Mouse (Mus musculus): ENCODE measurements at regions not wholly inside any gene's neighbourhood (a gene's known extent, or its start where the extent isn't known, plus 50 kb on each side); places are given as distances from the start of the nearest gene placed in this dataset.

DNA sequence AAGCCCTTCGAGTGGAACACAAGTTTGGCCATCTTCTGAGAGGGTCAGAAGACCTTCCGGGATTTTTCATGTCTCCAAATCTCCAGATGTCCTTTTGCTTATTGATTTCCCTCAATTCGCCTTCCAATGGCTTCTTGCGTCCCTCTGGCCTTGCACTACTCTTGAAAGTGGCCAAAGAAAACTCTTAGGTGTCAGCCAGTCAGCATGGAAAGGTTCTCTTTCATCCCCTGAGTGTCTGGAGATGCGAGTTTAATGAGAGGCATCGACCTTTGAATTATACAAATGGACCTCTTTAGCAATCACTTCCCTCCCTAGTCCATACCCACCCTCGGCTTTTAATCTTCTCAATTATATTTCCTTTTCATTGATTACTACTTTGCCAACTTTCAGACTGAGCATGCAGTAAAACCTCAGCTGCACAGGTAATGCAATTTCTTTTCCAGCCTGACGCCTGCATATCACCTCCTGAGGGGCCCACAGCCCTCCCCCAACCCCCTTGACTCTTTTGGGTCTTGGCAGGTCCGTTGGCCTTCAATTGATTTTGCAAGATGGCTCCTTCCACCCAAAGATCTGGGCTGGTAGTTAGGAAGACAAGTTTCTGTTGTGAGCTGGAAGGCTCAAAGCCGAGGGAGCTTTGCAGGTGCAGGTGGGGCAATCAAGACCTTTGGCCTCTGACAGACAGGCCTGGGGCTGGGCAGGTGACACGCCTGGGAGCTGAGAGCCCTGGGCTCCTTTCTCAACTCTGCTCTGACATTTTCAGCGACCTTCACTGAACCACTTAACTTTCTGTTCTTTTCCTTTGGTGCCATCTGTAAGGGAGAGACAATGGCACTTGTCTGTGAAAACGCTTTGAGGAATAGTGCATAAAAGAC, 461.8 kb downstream of the Ccdc171 start:
- DNase-seq (ENCODE audit: low spot score in 2 of 2) = no peak

DNA sequence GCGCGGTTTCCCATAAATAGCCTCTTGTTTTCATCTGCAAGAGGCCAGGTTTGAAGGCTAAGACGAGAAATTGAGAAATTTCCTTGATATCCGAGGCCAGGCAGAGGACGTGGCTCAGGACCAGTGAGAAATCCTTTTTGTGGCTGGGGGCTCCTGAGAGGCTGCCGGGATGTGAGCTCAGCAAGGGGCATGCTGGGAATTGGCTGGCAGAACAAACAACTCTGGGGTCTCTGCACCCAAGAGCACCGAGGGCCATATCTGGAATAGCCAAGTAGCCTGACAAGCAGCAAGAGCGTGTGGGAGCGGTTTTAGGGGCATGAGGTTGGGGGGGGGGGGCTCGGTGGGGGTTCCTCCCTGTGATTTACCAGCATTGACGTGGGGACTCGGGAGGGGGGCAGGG, 462.5 kb downstream of the Ccdc171 start:
- DNase-seq (ENCODE audit: low spot score in 2 of 2) = no peak

DNA sequence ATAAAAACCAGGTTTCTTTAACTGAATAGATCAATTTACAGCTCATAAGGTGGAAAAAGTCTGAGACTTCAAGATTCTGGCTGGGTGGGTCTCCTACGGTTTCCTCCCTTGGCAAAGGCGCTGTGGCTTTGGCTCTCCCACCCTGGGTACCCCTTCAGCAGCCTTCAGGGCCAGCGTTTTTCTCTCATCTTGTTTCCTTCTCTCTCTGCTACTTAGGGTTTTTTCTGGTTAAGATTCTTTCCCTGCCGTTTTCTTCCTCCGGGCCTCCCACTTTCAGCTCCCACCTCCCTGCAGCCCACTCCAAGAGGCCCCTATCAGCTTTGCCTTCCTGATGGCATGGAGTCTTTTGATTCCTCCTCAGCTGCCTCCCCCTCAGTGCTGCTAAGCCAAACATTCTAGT, 463.0 kb downstream of the Ccdc171 start:
- no peak for DNase-seq (ENCODE audit: low spot score in 2 of 2)

DNA sequence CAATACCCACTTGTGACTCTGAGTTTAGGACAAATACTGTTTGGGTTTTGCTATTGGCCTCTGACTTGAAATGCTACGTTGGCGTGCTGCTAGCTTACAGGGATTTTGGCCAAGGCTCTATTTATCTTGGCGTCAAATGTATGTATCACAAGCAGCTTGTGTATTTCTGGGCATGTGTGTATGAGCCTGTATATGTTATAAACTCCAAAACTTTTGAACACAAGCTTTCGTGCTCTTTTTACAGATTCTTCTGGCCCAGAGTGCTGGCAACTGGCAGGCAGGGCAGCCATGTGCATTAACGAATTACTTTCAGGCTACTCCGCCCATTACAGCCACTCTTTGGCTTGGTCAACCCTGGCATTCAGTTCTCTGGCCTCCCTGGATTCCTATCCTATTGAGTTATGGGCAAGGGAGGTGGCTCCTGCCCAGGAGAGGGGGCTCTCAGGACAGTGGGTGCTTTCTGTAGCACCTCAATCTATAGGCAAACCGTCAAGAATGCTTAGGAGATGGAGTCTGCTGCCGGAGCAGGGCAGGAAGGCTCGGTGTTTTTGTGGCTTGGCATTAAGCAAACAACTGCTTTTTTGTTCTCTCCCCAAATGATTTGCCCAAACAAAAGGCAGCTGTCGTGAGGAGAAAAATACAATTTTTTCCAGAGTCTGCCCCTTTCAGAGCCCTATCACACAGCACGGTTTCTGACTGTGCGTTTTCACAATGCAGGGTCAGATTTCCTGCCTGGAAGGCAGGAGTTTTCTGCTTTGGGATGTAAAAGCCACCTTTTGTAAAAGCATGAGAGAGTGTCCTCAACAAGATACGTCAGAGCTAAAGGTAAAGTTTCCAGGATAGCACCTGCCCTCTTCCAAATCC, 465.0 kb downstream of the Ccdc171 start:
- no peak for DNase-seq (ENCODE audit: low spot score in 2 of 2)

DNA sequence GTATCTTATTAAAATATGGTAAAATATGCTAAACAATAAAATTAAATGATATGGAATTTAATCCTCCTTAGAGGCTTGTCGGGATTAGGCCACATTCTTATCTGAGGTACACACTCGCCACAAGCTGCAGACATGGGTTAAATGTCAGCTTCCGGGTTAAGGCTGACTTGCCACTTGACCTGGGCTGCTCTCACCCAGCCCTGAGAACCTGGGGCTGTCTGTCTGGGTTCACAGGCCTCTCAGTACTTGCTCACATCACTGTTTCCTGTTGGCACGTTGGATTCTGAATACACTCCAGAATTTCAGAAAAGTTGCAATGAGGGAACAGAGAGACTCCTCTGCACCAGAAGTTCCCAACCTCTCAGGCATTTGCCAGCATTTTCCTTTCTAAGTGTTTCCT, 465.9 kb downstream of the Ccdc171 start:
- DNase-seq (ENCODE audit: low spot score in 2 of 2) = no peak

DNA sequence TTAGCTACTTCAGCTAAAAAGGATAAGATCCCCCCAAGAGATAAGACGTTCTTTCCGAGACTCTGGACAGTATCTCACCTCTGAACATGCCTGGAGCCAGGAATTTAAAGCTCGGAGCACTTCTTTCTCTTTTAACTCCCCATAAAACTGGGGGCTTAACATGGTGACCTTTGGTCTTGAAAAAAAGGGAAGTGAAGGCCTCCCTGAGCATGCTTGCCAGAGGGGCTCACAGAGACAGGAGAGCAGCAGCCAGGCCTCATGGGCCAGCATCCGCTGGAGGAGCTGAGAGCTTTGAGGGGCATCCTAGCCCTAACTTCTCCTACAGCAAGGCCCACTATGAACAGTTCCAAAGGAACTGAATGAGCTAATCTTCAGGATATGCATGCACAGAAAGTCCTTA, 471.7 kb downstream of the Ccdc171 start:
- DNase-seq (ENCODE audit: low spot score in 2 of 2) = no peak

DNA sequence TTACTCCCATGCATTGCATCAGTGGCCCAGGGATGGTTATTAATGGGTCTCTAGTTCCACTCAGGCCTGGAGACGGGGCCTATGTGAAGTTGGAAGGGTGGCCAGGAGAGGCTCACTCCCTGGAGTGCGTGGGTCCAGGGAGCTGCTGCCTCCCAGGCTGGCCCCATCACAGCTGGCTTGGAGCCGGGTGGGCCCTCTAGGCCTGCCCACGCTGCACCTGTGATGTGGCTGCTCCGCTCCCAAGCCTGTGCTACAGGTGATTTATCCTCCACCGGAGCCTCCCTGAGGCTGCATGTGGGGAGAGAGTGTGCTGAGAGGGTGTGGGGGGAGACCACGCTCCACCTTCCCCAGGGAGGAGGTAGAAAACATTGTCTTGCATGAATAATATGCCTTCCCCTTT, 476.3 kb downstream of the Ccdc171 start:
- DNase-seq (ENCODE audit: low spot score in 2 of 2) = no peak

DNA sequence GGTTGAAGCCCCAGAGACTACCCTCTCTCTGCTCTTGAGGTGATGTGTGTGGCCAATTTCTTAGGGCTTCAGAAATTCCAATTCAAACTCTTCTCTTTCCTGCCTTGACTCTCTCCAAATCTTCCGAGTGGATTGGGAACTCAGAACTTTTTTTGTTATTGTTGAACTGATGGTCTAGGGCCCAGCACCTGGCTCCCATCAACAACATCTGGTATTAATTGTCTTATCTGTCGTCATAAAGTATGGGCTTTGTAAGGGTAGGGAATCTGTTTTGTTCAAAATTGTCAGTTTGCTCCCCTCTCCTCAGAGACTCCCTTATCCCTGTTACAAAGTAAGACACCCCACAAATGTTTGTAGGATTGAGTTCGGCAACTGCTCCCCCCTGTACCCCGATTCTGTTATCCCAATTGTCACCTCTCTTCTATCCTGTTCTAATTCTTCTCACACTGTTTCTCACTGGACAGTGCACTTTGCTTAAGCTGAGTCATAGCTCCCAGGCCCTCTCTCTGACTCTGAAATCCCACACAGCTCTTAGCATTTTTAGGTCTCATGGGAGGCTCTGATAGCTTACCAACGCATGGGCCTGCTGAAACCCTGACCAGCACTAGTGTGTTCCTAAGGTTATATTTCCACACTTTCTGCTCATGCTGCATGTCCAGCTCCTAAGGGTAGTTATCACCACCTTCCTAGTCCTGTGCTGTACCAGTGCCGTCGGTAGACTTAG, 478.9 kb downstream of the Ccdc171 start:
- DNase-seq (ENCODE audit: low spot score in 2 of 2) = no peak

DNA sequence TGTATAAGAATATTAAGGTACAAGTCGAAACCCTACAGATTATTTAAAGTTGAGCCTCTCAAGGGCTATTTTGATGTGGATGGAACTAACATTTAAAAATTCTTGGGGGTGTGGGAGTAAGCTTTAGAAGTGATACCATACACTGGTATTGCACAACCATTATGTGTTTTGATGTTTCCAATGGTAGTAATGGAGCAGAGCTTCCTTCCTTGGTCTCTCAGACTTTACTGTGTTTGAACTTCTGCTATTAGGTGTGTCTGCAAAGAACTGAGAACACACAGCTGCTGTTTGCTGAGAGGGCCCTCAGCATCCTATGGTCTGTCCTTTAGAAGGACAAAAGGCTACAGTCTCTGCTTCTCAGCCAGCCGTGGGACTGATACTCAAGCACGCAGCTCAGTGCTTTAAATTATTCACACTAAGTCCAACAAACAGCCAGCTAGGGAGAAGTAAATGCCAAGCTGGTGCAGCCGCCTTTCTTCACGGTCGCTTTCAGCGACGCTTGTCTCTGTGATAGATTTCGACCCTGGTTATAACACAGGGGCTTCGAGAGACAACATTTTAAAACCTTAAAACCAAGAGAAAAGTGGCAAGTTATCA, 479.5 kb downstream of the Ccdc171 start:
- no peak for DNase-seq (ENCODE audit: low spot score in 2 of 2)

DNA sequence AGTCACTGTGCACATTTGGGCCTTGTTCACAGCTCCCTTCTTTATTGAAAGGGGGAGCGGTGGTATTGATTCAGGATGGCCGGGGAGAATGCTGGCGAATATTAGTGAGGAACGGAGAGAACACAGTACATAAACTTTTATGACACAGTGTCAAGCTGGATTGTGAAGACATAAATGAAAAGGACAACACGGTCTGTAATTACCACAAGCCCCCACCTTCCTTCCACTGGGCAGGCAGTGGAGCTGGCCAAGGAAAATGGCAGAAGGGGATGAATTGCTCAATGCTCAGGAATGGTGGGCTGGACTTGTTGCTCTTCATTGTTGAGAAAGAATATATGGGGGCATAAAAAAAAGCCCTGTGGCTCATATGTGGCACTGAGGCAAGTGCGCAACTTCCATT, 486.6 kb downstream of the Ccdc171 start:
- DNase-seq (ENCODE audit: low spot score in 2 of 2) = no peak

DNA sequence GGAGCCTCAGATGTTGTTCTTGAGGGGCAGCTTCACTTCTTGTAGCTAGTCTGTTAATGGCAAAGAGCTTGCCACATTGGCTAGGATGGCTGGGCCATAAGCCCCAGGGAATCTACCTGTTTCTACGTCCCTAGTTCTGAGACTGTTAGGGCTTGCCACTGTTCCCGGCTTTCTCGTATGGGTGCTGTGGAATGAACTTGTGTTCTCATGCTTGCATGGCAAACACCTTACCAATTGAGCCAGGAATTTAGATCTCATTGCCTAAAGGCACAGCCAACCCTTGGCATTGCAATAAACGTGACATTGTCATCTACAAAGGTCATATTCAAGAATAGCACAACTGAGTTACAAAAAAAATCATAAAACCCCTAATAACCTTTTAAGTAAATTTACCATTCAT, 489.8 kb downstream of the Ccdc171 start:
- no peak for DNase-seq (ENCODE audit: low spot score in 2 of 2)

DNA sequence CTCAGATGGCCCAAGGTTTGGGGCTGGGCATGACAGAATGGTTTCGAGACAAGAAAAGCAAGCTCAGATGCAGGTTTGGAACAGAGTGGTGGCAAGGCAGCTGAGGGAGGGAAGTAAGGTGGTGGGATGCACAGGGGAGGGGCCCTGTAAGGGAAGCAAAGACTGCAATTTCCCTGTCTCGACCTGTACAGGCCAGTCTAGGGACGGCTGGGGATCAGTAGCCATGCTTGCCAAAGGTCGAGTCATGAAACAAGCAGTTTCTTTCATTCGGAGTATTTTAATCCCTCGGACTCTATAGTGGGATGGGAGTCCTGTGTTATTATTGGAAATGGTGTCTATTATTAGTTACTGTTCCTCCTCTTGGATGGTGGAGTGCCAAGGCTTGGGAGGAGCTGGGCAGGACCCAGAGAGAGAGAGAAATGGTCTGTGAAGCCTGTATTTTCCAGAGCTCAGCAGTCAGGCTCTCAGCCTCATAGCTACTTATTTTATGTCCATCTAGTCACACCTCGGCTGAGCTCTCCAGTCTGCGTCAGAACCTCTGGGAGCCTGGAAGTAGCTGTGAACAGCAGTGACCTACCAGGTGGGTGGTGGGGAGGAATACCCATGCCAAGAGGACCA, 490.3 kb downstream of the Ccdc171 start:
- no peak for DNase-seq (ENCODE audit: low spot score in 2 of 2)

DNA sequence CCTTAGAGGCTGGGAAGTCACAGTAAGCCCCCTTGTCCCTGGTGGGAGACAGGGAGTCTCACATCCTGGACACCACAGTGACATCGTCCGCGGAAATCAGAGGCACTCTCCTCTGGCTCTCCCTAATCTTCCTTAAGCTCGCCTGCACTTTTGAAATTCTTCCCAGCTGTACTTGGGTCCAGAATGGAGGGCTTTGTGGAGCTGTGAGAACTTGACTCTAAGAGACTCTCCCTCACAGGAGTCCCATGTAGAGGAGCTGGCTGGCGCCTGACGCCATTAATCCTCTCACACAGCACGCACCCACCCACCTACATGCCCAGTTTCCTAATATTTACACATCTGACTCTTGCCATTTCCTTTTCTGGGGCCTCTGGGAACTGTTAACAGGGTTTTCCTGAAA, 492.8 kb downstream of the Ccdc171 start:
- no peak for DNase-seq (ENCODE audit: low spot score in 2 of 2)

DNA sequence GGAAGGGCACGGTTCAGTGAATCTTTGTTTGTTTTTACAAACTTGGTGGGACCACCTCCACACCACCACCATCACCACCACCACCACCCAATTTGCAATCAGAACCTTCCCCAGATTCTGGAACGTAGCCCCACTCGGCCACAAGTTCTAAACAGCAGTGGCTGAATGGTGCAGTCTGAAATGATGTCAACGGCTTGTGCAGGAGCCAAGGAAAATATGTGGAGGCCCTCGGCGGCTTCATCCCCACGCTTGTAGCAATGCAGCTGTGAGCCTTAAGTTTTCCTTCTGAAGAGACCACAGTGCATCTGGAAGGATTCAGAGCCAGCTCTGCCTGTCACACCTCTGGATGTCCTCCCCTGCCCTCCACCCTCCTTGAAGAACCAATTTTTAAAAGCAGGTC, 493.4 kb downstream of the Ccdc171 start:
- DNase-seq (ENCODE audit: low spot score in 2 of 2) = no peak

DNA sequence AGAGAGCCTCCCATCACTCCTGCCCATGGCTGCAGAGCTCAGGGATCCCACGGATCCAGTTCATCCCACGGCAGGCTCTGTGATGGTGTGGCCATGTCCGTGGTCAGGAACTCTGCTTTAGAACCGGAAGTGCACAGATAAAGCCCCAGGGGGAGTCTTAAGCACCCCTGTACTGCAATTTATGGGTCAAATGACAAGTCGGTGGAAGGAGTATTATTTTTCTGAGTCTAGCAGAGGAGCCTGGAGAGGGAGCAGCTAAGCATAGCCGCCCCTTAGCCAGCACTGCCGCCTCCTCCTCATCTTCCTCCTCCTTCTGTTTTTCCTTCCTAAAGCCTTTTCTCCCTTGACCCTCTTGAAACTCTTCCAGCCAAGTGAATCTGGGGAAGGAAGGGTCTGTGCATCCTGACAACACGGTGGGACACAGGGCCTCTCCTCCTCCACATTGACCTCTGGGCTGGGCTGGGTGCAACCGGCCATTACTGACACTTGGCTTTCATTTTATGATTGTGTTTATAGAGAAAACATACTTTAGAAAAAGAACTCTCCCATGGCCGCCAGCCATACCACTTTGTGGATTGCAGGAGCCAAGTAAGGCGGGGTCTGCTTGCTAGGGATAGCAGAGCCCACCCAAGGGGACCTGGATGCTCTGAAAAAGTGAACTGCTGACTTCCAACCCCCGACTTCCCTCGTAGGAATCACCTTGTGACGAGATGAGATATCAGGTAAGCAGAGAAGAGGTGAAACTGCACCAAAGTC, 494.3 kb downstream of the Ccdc171 start:
- DNase-seq (ENCODE audit: low spot score in 2 of 2) = no peak

DNA sequence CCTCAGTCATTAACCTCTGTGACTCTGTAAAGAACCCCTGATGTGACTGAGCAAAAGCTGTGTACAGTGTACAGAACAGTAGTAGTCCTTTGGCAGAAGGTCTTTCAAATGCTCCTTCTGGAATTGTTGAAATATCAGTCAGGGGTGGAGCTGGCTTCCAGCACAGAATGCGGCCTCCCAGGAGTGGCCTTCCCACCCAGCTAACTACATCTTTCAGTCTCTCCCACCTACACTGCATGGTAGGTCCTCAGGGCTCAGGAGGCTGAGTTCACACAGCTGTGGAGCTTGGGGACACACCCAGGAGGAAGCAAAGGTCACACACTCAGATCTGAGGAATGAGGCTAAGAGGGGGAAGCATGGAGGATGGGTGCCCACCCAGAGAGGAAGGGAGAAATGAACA, 495.3 kb downstream of the Ccdc171 start:
- DNase-seq (ENCODE audit: low spot score in 2 of 2) = no peak

DNA sequence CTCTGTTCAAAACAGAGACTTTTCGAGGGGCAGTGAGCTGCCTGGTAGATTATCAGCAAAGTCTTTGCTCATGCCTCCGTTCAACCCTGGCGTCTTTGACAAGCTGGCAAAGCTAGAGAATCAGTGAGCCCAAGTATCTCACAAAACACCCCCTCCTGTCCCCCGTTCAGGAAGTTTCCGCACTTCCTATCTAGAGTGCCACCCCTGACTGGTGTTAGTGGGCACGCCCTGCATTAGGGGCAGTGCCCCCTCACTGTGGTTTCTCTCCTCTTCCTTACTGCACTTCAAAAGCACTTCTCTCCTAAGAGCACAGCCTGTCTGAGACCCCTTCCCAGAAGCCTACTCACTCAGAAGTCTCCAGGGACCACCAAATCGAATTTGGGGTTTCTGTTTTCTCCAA, 497.0 kb downstream of the Ccdc171 start:
- DNase-seq (ENCODE audit: low spot score in 2 of 2) = no peak

DNA sequence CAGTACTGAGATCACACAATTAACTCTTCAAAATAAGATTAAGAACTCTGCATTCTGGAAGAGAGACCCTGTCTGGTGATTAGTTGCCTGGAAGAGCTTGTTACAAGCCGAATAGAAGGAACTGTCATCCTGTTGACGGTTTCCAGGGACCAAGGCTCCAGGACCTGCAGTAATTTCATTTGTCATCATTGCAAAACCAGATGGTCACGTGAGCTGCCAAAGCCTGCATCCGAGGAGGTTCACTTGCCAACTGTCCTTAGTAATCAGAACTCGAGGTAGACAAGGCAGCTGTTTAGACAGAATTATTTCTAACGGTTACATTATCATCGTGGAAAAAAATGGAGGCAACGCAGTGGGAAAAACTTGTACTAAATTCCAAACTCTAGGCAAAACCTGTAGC, 500.8 kb downstream of the Ccdc171 start:
- no peak for DNase-seq (ENCODE audit: low spot score in 2 of 2)

DNA sequence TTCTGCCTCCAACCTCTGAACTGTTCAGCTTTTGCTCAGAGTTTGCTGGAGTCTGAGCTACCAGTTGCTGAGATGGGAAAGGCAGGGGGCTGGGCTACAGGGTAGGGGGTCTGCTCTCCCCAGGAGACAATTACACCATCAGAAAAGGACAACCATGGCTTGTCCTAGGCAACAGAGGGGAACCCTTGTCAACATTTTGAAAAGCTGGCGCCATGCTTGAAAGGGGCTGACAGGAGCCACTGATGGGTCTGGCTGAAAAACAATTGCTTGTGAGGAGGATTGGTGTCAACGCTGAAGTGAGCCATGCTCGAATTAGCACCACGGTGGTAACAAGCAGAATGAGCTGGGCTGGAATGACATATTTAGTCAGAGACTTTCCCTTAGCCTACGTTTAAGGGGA, 502.8 kb downstream of the Ccdc171 start:
- no peak for DNase-seq (ENCODE audit: low spot score in 2 of 2)

DNA sequence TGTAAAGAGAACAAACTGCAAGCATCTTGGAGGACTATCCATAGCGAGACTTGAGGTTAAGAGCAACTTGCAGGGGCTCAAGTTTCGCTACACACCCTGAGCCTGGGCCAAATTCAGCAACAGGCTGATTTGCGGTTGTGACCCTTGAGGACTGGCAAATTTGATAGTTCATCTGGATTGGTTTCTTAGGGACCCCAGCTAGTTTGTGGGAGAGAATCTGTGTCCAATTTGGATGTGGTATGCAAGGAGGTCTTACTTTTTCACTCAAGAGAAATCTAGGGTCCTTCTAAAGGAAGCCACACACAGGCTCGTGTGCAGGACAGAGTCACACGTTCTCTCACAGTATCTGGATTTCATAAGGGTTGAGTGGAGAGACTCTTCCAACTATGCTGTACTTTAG, 505.6 kb downstream of the Ccdc171 start:
- DNase-seq (ENCODE audit: low spot score in 2 of 2) = no peak

Measured in layer of hippocampus, postnatal 10 days (tissue).